Mouse (Mus musculus) megakaryocyte-erythroid progenitor cell, adult 5-6 weeks (primary cell): ENCODE measurements around the gene Espn. TPM values are rescaled to one million over a fixed set of nuclear protein-coding genes. Genes with fewer than 3 reads are reported as not detected.
A peak's percentile ranks its signal among the peaks of the same experiment; 100 is the strongest.

ENCODE experiments used
- ATAC-seq: replicated peaks from 2 replicates; pipeline ENCODE4 v1.8.0; 2016; ENCODE audit warnings: mild to moderate bottlenecking, inconsistent platforms; ENCODE audit not compliant: severe bottlenecking, poor library complexity, low FRiP score, low TSS enrichment
- total RNA-seq, 2 experiments: library from RNA; stranded (forward) in 1 of 2; stranded (reverse) in 1 of 2; fragments of 200-1000, 215-1000 nt in 1 of 2; fragments of >200 nt in 1 of 2; fragmentation: Nextera tagmentation in 1 of 2; gene quantifications; 2 replicates each; pipeline ENCODE4 v1.2.3; 2014 to 2017

Gene Espn
- total RNA-seq, 2 experiments from 2014 or later = 2.9 to 3.1 TPM

GRCm38 (mm10) chr4:152131809-152132771 is 20.1 kb downstream of the Espn start:
- no peak for ATAC-seq

- peak; percentile 60 for ATAC-seq
Observed at GRCm38 (mm10) chr4:152130771-152131653, 21.2 kb downstream of the Espn start.

GRCm38 (mm10) chr4:152129395-152129930 is 22.7 kb downstream of the Espn start:
- no peak for ATAC-seq

GRCm38 (mm10) chr4:152128784-152129183 is 23.4 kb downstream of the Espn start:
- ATAC-seq = no peak

- ATAC-seq = no peak
Observed at GRCm38 (mm10) chr4:152127884-152128283, 24.3 kb downstream of the Espn start.

- ATAC-seq = no peak
Observed at GRCm38 (mm10) chr4:152126026-152126920, 25.9 kb downstream of the Espn start.

- ATAC-seq = no peak
Observed at GRCm38 (mm10) chr4:152125161-152126025, 26.8 kb downstream of the Espn start.

- ATAC-seq = no peak
Observed at GRCm38 (mm10) chr4:152124361-152124961, 27.7 kb downstream of the Espn start.

- ATAC-seq = no peak
Observed at GRCm38 (mm10) chr4:152121183-152121505, 31.0 kb downstream of the Espn start.

- no peak for ATAC-seq
Observed at GRCm38 (mm10) chr4:152120311-152121182, 31.6 kb downstream of the Espn start.

GRCm38 (mm10) chr4:152119396-152120292 is 32.5 kb downstream of the Espn start:
- ATAC-seq = peak; percentile 35; the same call in 1 of the 2 replicates

- ATAC-seq = no peak
Observed at GRCm38 (mm10) chr4:152117538-152117937, 34.6 kb downstream of the Espn start.

- ATAC-seq = peak; percentile 15; the same call in 1 of the 2 replicates
Observed at GRCm38 (mm10) chr4:152115921-152116612, 36.1 kb downstream of the Espn start, which contains the start of gene Tnfrsf25. Gene Tnfrsf25 (plus strand): TSS chr4:152115934.

- no peak for ATAC-seq
Observed at GRCm38 (mm10) chr4:152114080-152114479, 38.1 kb downstream of the Espn start.

GRCm38 (mm10) chr4:152112329-152112728 is 39.8 kb downstream of the Espn start:
- ATAC-seq = no peak
